ENCODE assay signal across 21 mouse cellular contexts in the genomic region with DNA sequence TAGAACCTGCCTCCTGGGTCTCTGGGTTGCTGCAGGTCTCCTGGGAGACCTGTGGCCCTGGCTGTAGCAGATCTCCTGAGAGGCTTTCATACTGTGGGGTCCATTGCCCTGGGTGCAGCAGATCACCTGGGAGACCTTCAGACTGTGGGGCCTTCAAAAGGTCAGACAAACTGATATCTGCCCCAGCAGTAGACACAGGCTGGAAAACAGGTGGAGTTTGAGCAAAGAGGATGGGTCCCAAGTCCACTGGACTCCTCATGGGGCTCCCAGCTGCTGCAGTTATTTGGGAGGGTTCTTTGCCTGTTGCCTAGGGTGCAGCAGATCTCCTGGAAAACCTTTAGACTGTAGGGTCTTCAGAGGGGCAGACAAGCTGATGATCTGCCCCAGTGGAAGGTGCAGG.
"Had no signal": no experiment of that assay in that cellular context is flagged by ENCODE, and none has a peak within 500 bp of the region (broad histone marks: within the 10 kb centered on the region; RNA-seq: fewer than 3 reads in every experiment).

No protein-coding gene starts in this region.

- H3K4me1 ChIP-seq: limb, embryonic 10.5 days; limb, embryonic 13.5 days; neural tube, embryonic 12.5 days; neural tube, embryonic 15.5 days; stomach, embryonic 15.5 days had no signal

- H3K4me2 ChIP-seq: limb, embryonic 13.5 days; midbrain, embryonic 11.5 days; neural tube, embryonic 12.5 days; neural tube, embryonic 15.5 days; stomach, embryonic 15.5 days had no signal

- H3K27me3 ChIP-seq: limb, embryonic 13.5 days; neural tube, embryonic 12.5 days; neural tube, embryonic 15.5 days; stomach, embryonic 15.5 days had no signal

- H3K9me3 ChIP-seq: neural tube, embryonic 15.5 days; stomach, embryonic 15.5 days had no signal

- DNase-seq: kidney, adult 2 months; kidney, postnatal 25 days; layer of hippocampus, adult 9-11 months; lung, adult 2 months; lung, postnatal 14 days; lung, postnatal 4 days; midbrain, embryonic 14.5 days; retina, postnatal 1 day; right cerebral cortex, postnatal 25 days; spleen, adult 18-20 months; thymus, adult 18-20 months; thymus, postnatal 36 days had no signal

- H3K27ac ChIP-seq: kidney, postnatal 0 days; layer of hippocampus, adult 2 months; limb, embryonic 10.5 days; limb, embryonic 13.5 days; neural tube, embryonic 12.5 days; neural tube, embryonic 15.5 days; stomach, embryonic 15.5 days had no signal

- H3K9ac ChIP-seq: limb, embryonic 13.5 days; neural tube, embryonic 12.5 days; neural tube, embryonic 15.5 days; stomach, embryonic 15.5 days had no signal

- ATAC-seq: intestine, embryonic 16.5 days had no signal

- H3K4me3 ChIP-seq: layer of hippocampus, adult 2 months; limb, embryonic 10.5 days; limb, embryonic 13.5 days; neural tube, embryonic 12.5 days; neural tube, embryonic 15.5 days; stomach, embryonic 15.5 days had no signal
